Mouse (Mus musculus): ENCODE data around the gene Gm21987. TPM values are rescaled to one million over a fixed set of nuclear protein-coding genes. Genes with fewer than 3 reads are reported as not detected.
A peak's percentile ranks its signal among the peaks of the same experiment; 100 is the strongest.

The Gm21987 gene
- polyA plus RNA-seq, 1 experiment = 1,467 TPM

GRCm38 (mm10) chr16:38341396-38342324, 5.2 kb upstream of the Gm21987 start, which contains the start of gene Maats1:
Gene Maats1 (minus strand): TSS chr16:38342143.
- TF ChIP-seq GATA1 (IDR thresholded peaks at IDR 0.05; ENCODE audit: low read length) = no peak

GRCm38 (mm10) chr16:38344941-38345725, 1.7 kb upstream of the Gm21987 start:
- TF ChIP-seq GATA1 (IDR thresholded peaks at IDR 0.05; ENCODE audit: low read length) = no peak

GRCm38 (mm10) chr16:38347588-38347987, 748 bp downstream of the Gm21987 start:
- no peak for TF ChIP-seq GATA1 (IDR thresholded peaks at IDR 0.05; ENCODE audit: low read length)

- no peak for TF ChIP-seq GATA1 (IDR thresholded peaks at IDR 0.05; ENCODE audit: low read length)
These were observed 1.4 kb downstream of the Gm21987 start for GRCm38 (mm10) chr16:38348217-38348761.

GRCm38 (mm10) chr16:38349881-38350280, 3.0 kb downstream of the Gm21987 start:
- TF ChIP-seq GATA1 (IDR thresholded peaks at IDR 0.05; ENCODE audit: low read length) = no peak

DNA sequence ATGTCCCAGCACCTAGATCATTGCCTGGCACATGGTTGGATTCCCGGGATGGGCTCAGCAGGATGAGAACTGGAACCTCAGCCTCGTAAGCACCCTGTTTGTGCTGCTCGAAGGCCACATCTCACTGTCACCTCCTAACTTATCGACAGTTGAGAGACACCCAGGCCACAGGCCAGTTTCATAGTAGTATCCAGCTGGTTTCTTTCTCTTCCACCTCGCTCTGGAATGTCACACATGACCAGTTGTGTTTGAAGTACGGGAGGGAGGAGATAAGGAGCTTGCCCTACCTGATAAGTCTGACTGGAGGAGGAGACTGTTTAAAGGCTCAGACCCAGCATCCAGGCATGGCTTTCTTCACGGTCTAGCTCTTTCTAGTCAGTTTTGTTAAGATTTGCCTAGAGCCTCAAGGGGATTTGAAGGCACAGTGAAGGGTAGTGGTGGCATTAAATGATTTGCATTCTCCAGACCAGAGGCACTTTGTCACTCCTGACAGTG, 3.6 kb downstream of the Gm21987 start:
- peak; percentile 55 for TF ChIP-seq GATA1 (IDR thresholded peaks at IDR 0.05; ENCODE audit: low read length)

GRCm38 (mm10) chr16:38350939-38351338, 4.1 kb downstream of the Gm21987 start:
- TF ChIP-seq GATA1 (IDR thresholded peaks at IDR 0.05; ENCODE audit: low read length) = no peak

GRCm38 (mm10) chr16:38352031-38352430, 5.2 kb downstream of the Gm21987 start:
- TF ChIP-seq GATA1 (IDR thresholded peaks at IDR 0.05; ENCODE audit: low read length) = no peak

- no peak for TF ChIP-seq GATA1 (IDR thresholded peaks at IDR 0.05; ENCODE audit: low read length)
These were observed 6.0 kb downstream of the Gm21987 start for GRCm38 (mm10) chr16:38352851-38353250.

- TF ChIP-seq GATA1 (IDR thresholded peaks at IDR 0.05; ENCODE audit: low read length) = no peak
These were observed 6.8 kb downstream of the Gm21987 start for GRCm38 (mm10) chr16:38353642-38354041.

DNA sequence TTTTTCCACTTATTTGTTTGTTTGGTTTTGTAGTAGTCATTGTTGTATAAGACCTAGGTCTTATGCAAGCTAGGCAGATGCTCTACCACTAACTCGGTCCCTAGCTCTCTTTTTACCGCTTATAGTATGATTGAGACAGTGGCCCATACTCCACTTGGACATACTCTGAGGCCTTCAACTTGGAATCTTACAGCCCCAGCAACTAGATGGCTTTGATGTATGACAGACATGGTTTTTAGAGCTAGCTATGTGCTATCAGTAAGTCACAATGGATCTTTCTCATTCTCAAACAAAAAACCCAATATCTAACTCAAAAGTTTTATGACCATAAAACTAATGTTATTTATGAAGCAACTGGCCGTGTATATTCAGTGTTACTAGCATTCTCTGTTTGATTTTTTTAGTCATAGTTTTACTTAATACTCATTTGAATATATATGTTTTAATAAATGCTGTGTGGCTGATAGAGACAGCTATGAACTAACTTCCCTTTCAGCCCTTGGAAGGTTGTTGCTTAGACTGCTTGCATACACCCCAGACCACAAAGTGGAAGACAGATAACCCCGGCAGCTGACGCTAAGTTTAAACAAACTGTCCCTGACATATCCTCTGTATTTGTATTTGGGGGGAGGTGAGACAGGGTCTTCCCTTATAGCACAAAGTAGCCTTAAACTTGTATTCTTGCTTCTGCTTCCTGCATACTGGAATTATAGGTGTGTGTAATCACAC, 7.5 kb downstream of the Gm21987 start:
- no peak for TF ChIP-seq GATA1 (IDR thresholded peaks at IDR 0.05; ENCODE audit: low read length)

GRCm38 (mm10) chr16:38358256-38358812, 11.5 kb downstream of the Gm21987 start:
- no peak for TF ChIP-seq GATA1 (IDR thresholded peaks at IDR 0.05; ENCODE audit: low read length)

DNA sequence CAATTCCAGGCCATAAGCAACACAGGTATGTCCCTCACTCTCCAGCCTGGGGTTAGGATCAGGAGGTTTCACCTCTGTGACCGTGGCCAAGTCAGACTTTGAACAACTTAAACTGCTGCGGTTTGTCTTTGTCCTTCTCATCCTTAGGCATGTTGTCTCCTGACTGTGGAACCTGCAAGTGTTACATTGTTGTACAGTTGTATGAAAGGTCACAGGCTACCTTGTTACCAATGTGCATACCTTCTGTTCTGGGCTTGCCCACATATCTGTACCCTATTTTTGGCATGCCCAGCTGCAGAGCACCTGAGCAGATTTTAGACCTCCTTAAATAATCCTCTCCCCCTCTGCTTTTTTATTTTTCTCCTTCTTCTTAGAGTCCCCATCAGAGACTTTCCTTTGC, 12.4 kb downstream of the Gm21987 start:
- TF ChIP-seq GATA1 (IDR thresholded peaks at IDR 0.05; ENCODE audit: low read length) = no peak

- no peak for TF ChIP-seq GATA1 (IDR thresholded peaks at IDR 0.05; ENCODE audit: low read length)
These were observed 13.0 kb downstream of the Gm21987 start for GRCm38 (mm10) chr16:38359857-38360256.

- no peak for TF ChIP-seq GATA1 (IDR thresholded peaks at IDR 0.05; ENCODE audit: low read length)
These were observed 13.5 kb downstream of the Gm21987 start for GRCm38 (mm10) chr16:38360317-38360716.
